In the genomic region with DNA sequence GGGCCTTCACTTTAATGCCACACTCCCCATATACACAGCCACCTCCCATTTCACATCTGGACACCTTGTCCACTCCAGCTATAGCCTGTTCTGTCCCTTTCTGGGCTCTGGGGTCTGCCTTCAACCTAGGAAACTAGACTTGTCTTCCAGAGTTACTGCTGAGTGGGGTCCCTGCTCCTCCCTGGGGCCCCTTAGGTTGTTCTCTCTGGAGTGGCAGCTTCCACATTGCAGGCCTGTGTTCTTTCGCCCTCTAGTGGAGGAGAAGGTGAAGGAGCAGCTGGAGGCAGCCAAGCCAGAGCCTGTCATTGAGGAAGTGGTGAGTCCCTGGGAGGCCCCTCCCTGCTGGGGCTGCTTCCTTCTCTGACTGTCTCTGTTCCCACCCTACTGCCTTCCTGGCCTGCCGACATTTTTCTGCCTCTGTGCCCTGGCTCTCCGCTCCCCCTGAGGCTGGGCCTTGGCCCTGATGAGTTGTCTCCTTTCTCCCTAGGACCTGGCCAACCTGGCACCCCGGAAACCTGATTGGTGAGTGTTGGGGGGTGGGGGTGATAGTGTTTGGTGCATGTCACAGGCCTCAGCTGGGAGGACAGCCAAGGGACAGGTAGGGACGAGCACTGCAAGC, we compare ENCODE assay signal across 8 mouse cellular contexts. TPM values are rescaled to one million over a fixed set of nuclear protein-coding genes. Genes with fewer than 3 reads are reported as not detected.
DNase-seq lines count a peak whose midpoint lies in the region; ATAC-seq and TF ChIP-seq lines count a peak whose summit lies in the region.

No protein-coding gene starts in this region.

- peak overlapping the region; percentile 20 for H3K4me3 ChIP-seq in cortical plate, adult 2 months (ENCODE audit: insufficient read depth, low read length)

- peak; percentile 100 for ATAC-seq in activated CD4-positive, CD25-positive, alpha-beta regulatory T cell, adult 4 months
- ATAC-seq in megakaryocyte progenitor cell, adult 5-6 weeks (replicated peaks; ENCODE audit: poor library complexity) = peak; percentile 93

- H3K4me1 ChIP-seq in cortical plate, adult 2 months (ENCODE audit: control insufficient read depth, insufficient read depth, low read length) = no peaks in the 10 kb centered on the region; the same call in 1 of the 2 replicates

- intact Hi-C loops in left cerebral cortex, postnatal 10 days (cut with DNase I) = loop anchor here (1.0 to 10.0 kb wide), 3 partner anchors 74 to 295 kb away; partner anchors contain the start of gene Ngp

- TF ChIP-seq POLR2A in cortical plate, adult 2 months (IDR thresholded peaks at IDR 0.05; ENCODE audit: extremely low read depth, insufficient read depth, low read length) = no peak

- 0 out of 2 replicates have a peak overlapping the region, but pooled peaks have one; percentile 32 for H3K27ac ChIP-seq in cortical plate, adult 2 months (ENCODE audit: insufficient read depth, low read length)

- DNase-seq in gastrocnemius, postnatal 10 days = peak; percentile 63
- peak; percentile 93 for DNase-seq in induced T-regulatory cell, adult 2 months (ENCODE audit: low read depth)
- DNase-seq in left cerebral cortex, postnatal 10 days (ENCODE audit: extremely low spot score in 1 of 2, low spot score in 2 of 2) = peak; percentile 78 to 87
- peak; percentile 84 to 85 for DNase-seq in right cerebral cortex, postnatal 10 days (ENCODE audit: low spot score in 2 of 2)
- peak; percentile 68 for DNase-seq in urinary bladder, postnatal 25 days (ENCODE audit: low spot score)

- TF ChIP-seq CTCF in cortical plate, adult 2 months (IDR thresholded peaks at IDR 0.05; ENCODE audit: extremely low read depth, insufficient read depth, low read length) = peak; percentile 75

RNA-seq across cellular contexts. Expression of gene Myl3, which starts 31.9 kb away (rescaled TPM):
- polyA plus RNA-seq in activated CD4-positive, CD25-positive, alpha-beta regulatory T cell, adult 4 months (2017; shearing (Covaris generic)) = not detected
- polyA plus RNA-seq in cortical plate, adult 2 months (2012; rRNA removed) = 0.13 and 0.30 TPM in 2 replicates
- 100 to 1,000 TPM; 260 to 321 TPM for total RNA-seq in gastrocnemius, postnatal 10 days (2021)
- under 1 TPM; 0.39 to 0.56 TPM for total RNA-seq in left cerebral cortex, postnatal 10 days (2021)
- not detected in 2 replicates for total RNA-seq in megakaryocyte progenitor cell, adult 5-6 weeks (2015)
- total RNA-seq in megakaryocyte progenitor cell, adult 5-6 weeks (2017) = not detected in 2 replicates

RNA-seq across cellular contexts. Expression of gene Pth1r, which starts 37.2 kb away (rescaled TPM):
- polyA plus RNA-seq in activated CD4-positive, CD25-positive, alpha-beta regulatory T cell, adult 4 months (2017; shearing (Covaris generic)) = not detected
- 8.2 and 9.0 TPM in 2 replicates for polyA plus RNA-seq in cortical plate, adult 2 months (2012; rRNA removed)
- total RNA-seq in gastrocnemius, postnatal 10 days (2021) = 10 to 100 TPM in 1 of 2 experiments, 1 to 10 TPM in 1; 4.1 to 11.8 TPM
- total RNA-seq in left cerebral cortex, postnatal 10 days (2021) = 1 to 10 TPM; 9.1 to 9.3 TPM
- total RNA-seq in megakaryocyte progenitor cell, adult 5-6 weeks (2015) = 0.15 TPM in 1 of 2 replicates, not detected in the other
- total RNA-seq in megakaryocyte progenitor cell, adult 5-6 weeks (2017) = 0.92 TPM in 1 of 2 replicates, not detected in the other

RNA-seq across cellular contexts. Expression of gene Ccdc12, which starts 53.4 kb away (rescaled TPM):
- polyA plus RNA-seq in activated CD4-positive, CD25-positive, alpha-beta regulatory T cell, adult 4 months (2017; shearing (Covaris generic)) = 100 to 1,000 TPM; 224 to 285 TPM
- polyA plus RNA-seq in cortical plate, adult 2 months (2012; rRNA removed) = 100 and 103 TPM in 2 replicates
- total RNA-seq in gastrocnemius, postnatal 10 days (2021) = 10 to 100 TPM; 50.3 to 53.6 TPM
- total RNA-seq in left cerebral cortex, postnatal 10 days (2021) = 10 to 100 TPM; 43.6 to 44.0 TPM
- 98.7 and 112 TPM in 2 replicates for total RNA-seq in megakaryocyte progenitor cell, adult 5-6 weeks (2015)
- 75.3 and 92.6 TPM in 2 replicates for total RNA-seq in megakaryocyte progenitor cell, adult 5-6 weeks (2017)

RNA-seq across cellular contexts. Expression of gene Nbeal2, which starts 55.8 kb away (rescaled TPM):
- polyA plus RNA-seq in activated CD4-positive, CD25-positive, alpha-beta regulatory T cell, adult 4 months (2017; shearing (Covaris generic)) = 10 to 100 TPM; 26.4 to 33.4 TPM
- 10.0 and 10.7 TPM in 2 replicates for polyA plus RNA-seq in cortical plate, adult 2 months (2012; rRNA removed)
- total RNA-seq in gastrocnemius, postnatal 10 days (2021) = 1 to 10 TPM; 2.2 to 3.4 TPM
- 10 to 100 TPM; 12.6 to 12.7 TPM for total RNA-seq in left cerebral cortex, postnatal 10 days (2021)
- total RNA-seq in megakaryocyte progenitor cell, adult 5-6 weeks (2015) = 20.1 and 24.1 TPM in 2 replicates
- total RNA-seq in megakaryocyte progenitor cell, adult 5-6 weeks (2017) = 10.3 and 19.3 TPM in 2 replicates

Comparison
In these comparisons a context has a peak if more than half of its experiments do, and no peak if none do; other contexts are left out.
1. Peak in every context shown above with its lines: DNase-seq, ATAC-seq, H3K4me3 ChIP-seq and H3K27ac ChIP-seq.
2. RNA of gene Myl3, which starts 31.9 kb away (total RNA-seq): 260 to 321 TPM in gastrocnemius, postnatal 10 days; 0.39 to 0.56 TPM in left cerebral cortex, postnatal 10 days and not detected in megakaryocyte progenitor cell, adult 5-6 weeks; every median in the first group is over 100 times any median in the second.